Mouse (Mus musculus) heart, postnatal 0 days (tissue): ENCODE measurements around the gene Sirt1. TPM values are rescaled to one million over a fixed set of nuclear protein-coding genes. Genes with fewer than 3 reads are reported as not detected.

Source experiments
- ATAC-seq: fragments of 200-750 bp; cut with Nextera tagmentation; 2 replicates; pipeline ENCODE4 v1.8.0; 2017; ENCODE audit warnings: low read depth, moderate number of reproducible peaks, moderate library complexity; ENCODE audit not compliant: insufficient read depth
- DNase-seq: peaks from one replicate; pipeline ENCODE4 v3.0.0-alpha.2; 2016; ENCODE audit warnings: low spot score
- H3K27ac ChIP-seq: fragments of 300-500 bp; sonication (generic); 2 replicates; pipeline ENCODE4 v1.5.1; 2014; ENCODE audit warnings: low read depth, mild to moderate bottlenecking
- H3K27me3 ChIP-seq: fragments of 300-500 bp; sonication (generic); 2 replicates; pipeline ENCODE4 v1.6.1; 2014; ENCODE audit warnings: low read length, mixed read lengths; ENCODE audit not compliant: control insufficient read depth, insufficient read depth
- H3K36me3 ChIP-seq: fragments of 300-500 bp; sonication (generic); replicated peaks from 2 replicates; pipeline ENCODE4 v1.6.1; 2014; ENCODE audit warnings: low read length, mixed read lengths; ENCODE audit not compliant: control insufficient read depth, insufficient read depth
- H3K4me1 ChIP-seq: fragments of 300-500 bp; sonication (generic); 2 replicates; pipeline ENCODE4 v1.6.1; 2014; ENCODE audit warnings: antibody characterized with exemption; ENCODE audit not compliant: control insufficient read depth, insufficient read depth
- H3K4me2 ChIP-seq: fragments of 300-500 bp; sonication (generic); 2 replicates; pipeline ENCODE4 v1.6.1; 2014; ENCODE audit warnings: low read depth, mild to moderate bottlenecking, low read length, moderate library complexity
- H3K4me3 ChIP-seq: fragments of 300-500 bp; sonication (generic); 2 replicates; pipeline ENCODE4 v1.5.1; 2014; ENCODE audit warnings: low read depth, low read length
- H3K9ac ChIP-seq: fragments of 300-500 bp; sonication (generic); replicated peaks from 2 replicates; pipeline ENCODE4 v1.6.1; 2014; ENCODE audit warnings: low read depth, low read length, mixed read lengths
- H3K9me3 ChIP-seq: fragments of 300-500 bp; sonication (generic); replicated peaks from 2 replicates; pipeline ENCODE4 v1.6.1; 2016; ENCODE audit warnings: low read length; ENCODE audit not compliant: control insufficient read depth
- CTCF ChIP-seq: IDR thresholded peaks from 2 replicates; pipeline ENCODE4 v1.5.1; 2016; ENCODE audit warnings: antibody characterized with exemption, control low read depth, low read depth
- EP300 ChIP-seq: IDR thresholded peaks from 2 replicates; pipeline ENCODE4 v1.6.1; 2016; ENCODE audit warnings: antibody characterized with exemption, low read depth
- WGBS: fragments of 180-500 bp; shearing (Covaris S2); extraction: QIAGEN DNeasy Blood & Tissue Kit; methylation state at CpG from one replicate; pipeline ENCODE4 v1.1.7; 2014; 5-methylcytosine and 5-hydroxymethylcytosine counted together
- polyA plus RNA-seq: library from polyadenylated mRNA; unstranded; fragments of >200 nt; fragmentation: Nextera tagmentation; extraction: Ambion mirVana; gene quantifications from 2 replicates; pipeline ENCODE4 v1.2.1, GENCODE M21; 2015
- total RNA-seq: library from RNA; depleted of rRNA; stranded (reverse); fragments of >200 nt; gene quantifications from 2 replicates; pipeline ENCODE4 v1.2.3, GENCODE M21; 2014; ENCODE audit warnings: low replicate concordance

The Sirt1 gene
- total and polyA plus RNA-seq, 2 experiments from 2014 or later = 2.1 to 10.7 TPM

DNA sequence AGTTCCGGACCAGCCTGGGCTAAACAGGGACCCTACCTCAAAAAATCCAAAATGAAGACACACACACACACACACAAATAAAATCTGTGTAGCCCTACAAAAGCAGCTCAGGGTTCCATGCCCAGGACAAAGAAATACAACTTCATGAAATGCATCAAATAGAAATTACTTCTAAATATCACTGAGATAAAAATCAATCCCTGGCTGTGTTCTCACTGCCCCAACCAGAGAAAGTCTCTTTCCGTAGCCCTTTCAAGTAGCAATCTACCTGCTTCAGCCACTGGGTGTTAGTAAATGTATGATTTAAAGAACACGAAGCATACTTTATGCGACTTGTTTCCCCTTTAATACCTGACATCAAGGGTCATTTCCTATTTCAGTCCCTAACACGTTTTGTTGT, 44.2 kb downstream of the Sirt1 start:
- no peaks in the 10 kb centered on the region for H3K27me3 ChIP-seq
- 22% methylated on average over 5 of the region's 5 CpGs for WGBS
- peak overlapping the region; percentile 51 for H3K9ac ChIP-seq
- H3K4me3 ChIP-seq = peak overlapping the region; percentile 77
- no peaks in the 10 kb centered on the region for H3K9me3 ChIP-seq
- H3K36me3 ChIP-seq = peaks cover 23% of the 10 kb centered on the region
- TF ChIP-seq EP300 (no peak), CTCF (no peak)
- ATAC-seq = no peak
- peaks cover 9% of the 10 kb centered on the region for H3K4me1 ChIP-seq
- no peak overlapping the region for H3K27ac ChIP-seq
- H3K4me2 ChIP-seq = peak overlapping the region; percentile 79
- DNase-seq = no peak

DNA sequence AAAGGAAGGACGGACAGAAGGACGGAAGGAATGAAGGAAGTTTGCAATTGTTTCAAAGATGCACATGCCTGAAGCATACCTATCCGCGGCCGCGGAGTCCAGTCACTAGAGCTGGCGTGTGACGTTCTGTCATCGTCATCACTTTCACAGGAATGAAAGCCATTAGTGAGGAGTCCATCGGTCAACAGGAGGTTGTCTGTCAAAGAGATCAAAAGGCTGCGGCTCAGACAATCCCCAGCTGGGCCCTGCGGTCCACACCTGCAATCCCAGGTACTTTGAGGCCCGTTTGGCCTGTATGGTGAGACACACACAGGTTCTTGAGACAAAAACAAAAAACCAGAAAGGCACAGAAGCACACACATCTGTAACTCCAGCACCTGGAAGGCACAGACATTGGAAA, 44.6 kb downstream of the Sirt1 start:
- no peaks in the 10 kb centered on the region for H3K27me3 ChIP-seq
- no peaks in the 10 kb centered on the region for H3K9me3 ChIP-seq
- H3K9ac ChIP-seq = peak overlapping the region; percentile 51
- ATAC-seq (no peak), DNase-seq (no peak)
- H3K4me1 ChIP-seq = peaks cover 9% of the 10 kb centered on the region
- no peak overlapping the region for H3K27ac ChIP-seq
- no peak for TF ChIP-seq CTCF
- TF ChIP-seq EP300 = no peak
- 60% methylated on average over 13 of the region's 13 CpGs for WGBS
- peak overlapping the region; percentile 77 for H3K4me3 ChIP-seq
- H3K36me3 ChIP-seq = peaks cover 24% of the 10 kb centered on the region
- H3K4me2 ChIP-seq = peak overlapping the region; percentile 79

DNA sequence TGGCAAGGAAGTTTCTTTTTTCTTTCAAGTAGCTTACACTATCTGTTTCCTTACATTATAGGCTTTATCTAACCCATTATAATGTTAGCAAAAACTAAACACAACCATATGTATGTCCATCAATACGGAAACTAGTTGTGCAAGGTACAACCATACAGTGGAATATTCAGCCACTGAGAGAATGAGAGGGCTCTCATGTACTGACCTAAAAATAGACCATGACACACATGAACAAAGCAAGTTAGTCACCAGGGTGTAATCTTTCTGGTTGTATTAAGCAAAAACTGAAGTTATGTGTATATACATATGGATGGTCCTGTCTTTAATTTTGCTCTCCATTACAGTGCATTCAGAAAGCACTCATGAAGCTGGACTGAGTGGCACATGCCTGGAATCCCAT, 54.4 kb downstream of the Sirt1 start:
- Histone ChIP-seq H3K27ac (no peak overlapping the region), H3K27me3 (no peaks in the 10 kb centered on the region), H3K4me2 (no peak overlapping the region), H3K9ac (no peak overlapping the region), H3K9me3 (no peaks in the 10 kb centered on the region), H3K36me3 (peaks cover 71% of the 10 kb centered on the region), H3K4me1 (no peaks in the 10 kb centered on the region), H3K4me3 (no peak overlapping the region)
- WGBS = 39% methylated on average over 1 of the region's 1 CpGs
- DNase-seq (peak; percentile 41), ATAC-seq (peak; percentile 75)
- no peak for TF ChIP-seq CTCF
- TF ChIP-seq EP300 = no peak

DNA sequence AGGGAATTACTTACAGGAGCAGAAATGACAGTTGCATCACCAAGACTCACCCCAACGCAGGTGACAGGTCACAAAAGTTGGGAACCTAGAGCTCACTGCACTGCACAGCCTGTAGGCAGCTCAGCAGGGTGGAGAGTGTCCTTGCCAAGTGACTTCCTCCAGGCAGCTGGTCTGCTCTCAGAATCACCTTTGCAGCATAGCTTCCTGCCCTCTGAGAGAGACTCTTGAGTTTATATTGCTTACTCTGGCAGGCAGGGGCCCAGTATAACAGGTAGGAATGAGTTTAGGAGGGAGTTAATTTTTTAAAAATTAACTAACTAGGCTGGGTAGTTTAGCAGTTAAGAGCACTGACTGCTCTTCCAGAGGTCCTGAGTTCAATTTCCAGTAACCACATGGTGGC, 67.8 kb downstream of the Sirt1 start:
- H3K4me3 ChIP-seq = no peak overlapping the region
- no peak overlapping the region for H3K9ac ChIP-seq
- H3K4me1 ChIP-seq = no peaks in the 10 kb centered on the region
- DNase-seq (no peak), ATAC-seq (no peak)
- no peak overlapping the region for H3K4me2 ChIP-seq
- WGBS = 83% methylated on average over 1 of the region's 1 CpGs
- no peaks in the 10 kb centered on the region for H3K27me3 ChIP-seq
- TF ChIP-seq CTCF = no peak
- TF ChIP-seq EP300 = no peak
- H3K27ac ChIP-seq = no peak overlapping the region
- peaks cover 81% of the 10 kb centered on the region for H3K36me3 ChIP-seq
- no peaks in the 10 kb centered on the region for H3K9me3 ChIP-seq

DNA sequence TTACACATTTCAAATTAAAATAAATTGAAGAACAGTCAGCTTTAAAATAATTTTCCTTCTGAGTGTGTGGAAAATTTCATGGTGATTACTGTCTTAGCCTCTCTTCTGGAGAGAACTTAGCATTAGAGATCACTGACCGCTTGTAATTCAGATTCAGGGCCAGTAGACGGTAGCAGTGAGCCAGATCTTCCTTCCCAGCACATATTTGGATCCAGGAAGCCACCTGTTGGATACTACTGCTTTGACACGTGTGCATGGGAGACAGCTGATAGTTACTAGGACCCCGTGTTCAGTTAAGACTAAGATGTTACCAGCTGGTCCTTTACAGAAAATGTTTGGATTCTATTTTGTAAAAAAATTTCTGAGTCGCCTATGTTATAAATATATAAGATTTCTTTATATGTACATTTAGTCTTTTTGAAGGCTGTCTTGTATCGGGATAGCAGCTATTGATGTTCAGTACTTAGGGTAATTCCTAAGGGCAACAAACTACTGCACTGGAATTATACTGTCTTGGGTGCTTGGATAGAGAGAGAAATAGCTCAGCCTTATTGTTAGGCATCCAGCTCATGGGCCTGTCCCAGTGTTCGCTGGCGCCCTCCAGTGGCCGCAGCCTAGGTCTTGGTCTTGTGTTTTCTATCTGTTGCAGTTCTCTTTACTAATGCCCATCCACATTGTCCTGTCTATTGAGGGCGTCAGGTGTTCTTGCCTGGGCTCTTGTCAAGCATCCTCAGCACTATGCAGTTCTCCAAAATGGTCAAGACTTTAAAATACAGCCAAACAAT, 72.7 kb downstream of the Sirt1 start:
- 35% methylated on average over 10 of the region's 10 CpGs for WGBS

More for the DNA sequence above, 72.7 kb downstream of the Sirt1 start:
- DNase-seq (peak; percentile 73), ATAC-seq (peak; percentile 85)
- Histone ChIP-seq H3K4me1 (no peaks in the 10 kb centered on the region), H3K4me3 (no peak overlapping the region), H3K9me3 (0 out of 2 replicates have a peak, but pooled peaks cover 4% of the 10 kb centered on the region), H3K9ac (no peak overlapping the region), H3K27me3 (no peaks in the 10 kb centered on the region), H3K27ac (no peak overlapping the region), H3K36me3 (peaks cover 71% of the 10 kb centered on the region), H3K4me2 (no peak overlapping the region)
- TF ChIP-seq EP300 = no peak
- peak; percentile 82 for TF ChIP-seq CTCF
